Mouse (Mus musculus): ENCODE data around the gene Fmnl3. TPM values are rescaled to one million over a fixed set of nuclear protein-coding genes. Genes with fewer than 3 reads are reported as not detected.

The Fmnl3 gene
- polyA plus RNA-seq, 1 experiment from 2014 or later, result 28.9 TPM

DNA sequence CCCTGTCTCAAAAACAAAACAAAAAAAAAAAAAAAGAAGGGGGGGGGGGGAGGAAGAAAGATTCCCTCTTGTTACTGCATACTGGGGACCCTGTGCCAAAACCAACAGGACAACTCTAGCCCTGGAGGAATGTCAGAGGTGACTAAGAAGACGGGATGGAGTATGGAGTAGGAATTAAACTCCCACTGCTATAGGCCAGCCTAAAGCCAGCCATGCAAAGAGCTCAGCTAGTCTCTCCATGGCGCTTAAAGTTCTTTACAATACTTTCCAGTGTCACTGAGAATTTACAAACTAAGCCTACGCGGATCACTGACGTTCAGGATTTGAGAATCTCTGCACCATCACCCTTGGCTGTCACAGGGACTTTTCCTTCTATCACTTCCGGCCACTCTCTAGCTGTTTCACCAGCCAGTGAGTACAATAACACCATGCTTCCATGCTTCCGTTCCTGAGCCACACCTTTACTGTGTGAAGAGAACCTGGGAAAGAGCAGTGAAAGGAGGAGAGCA is 6.2 kb downstream of the Fmnl3 start:
- Histone ChIP-seq H3K4me1 (peaks cover 26% of the 10 kb centered on the region), H3K27ac (replicated peaks) (no peak overlapping the region), H3K4me2 (replicated peaks) (no peak overlapping the region), H3K9ac (no peak overlapping the region), H3K27me3 (no peaks in the 10 kb centered on the region), H3K4me3 (replicated peaks) (no peak overlapping the region), H3K9me3 (replicated peaks) (no peaks in the 10 kb centered on the region), H3K36me3 (no peaks in the 10 kb centered on the region)
- WGBS, result 64% methylated on average over 7 of the region's 7 CpGs
- ATAC-seq (ENCODE audit: insufficient number of reproducible peaks, low FRiP score, low TSS enrichment, low read depth), result no peak

DNA sequence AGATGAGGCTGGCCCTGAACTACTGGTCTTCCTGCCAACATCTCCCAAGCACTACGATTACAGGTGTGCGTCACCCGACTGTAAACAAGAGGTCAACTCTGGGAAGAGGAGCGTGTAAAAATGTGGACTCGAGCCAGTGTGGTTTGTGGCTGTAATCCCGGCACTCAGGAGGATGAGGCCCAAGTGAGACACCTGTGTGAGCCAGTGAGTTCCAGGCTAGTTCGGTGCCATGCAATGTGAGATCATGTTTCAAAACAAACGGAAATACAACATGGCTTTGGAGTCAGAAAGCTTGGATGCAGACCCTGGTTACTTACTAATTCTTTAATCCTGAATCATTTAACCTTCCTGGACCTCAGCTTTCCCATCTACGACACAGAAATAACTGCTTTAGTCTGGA is 11.3 kb downstream of the Fmnl3 start:
- H3K36me3 ChIP-seq, result no peaks in the 10 kb centered on the region
- ATAC-seq (ENCODE audit: insufficient number of reproducible peaks, low FRiP score, low TSS enrichment, low read depth), result no peak
- peaks cover 21% of the 10 kb centered on the region for H3K4me1 ChIP-seq
- H3K4me2 ChIP-seq (replicated peaks), result no peak overlapping the region
- no peak overlapping the region for H3K27ac ChIP-seq (replicated peaks)
- no peaks in the 10 kb centered on the region for H3K27me3 ChIP-seq
- 61% methylated on average over 9 of the region's 9 CpGs for WGBS
- H3K9ac ChIP-seq, result no peak overlapping the region
- H3K9me3 ChIP-seq (replicated peaks), result no peaks in the 10 kb centered on the region
- H3K4me3 ChIP-seq (replicated peaks), result no peak overlapping the region

DNA sequence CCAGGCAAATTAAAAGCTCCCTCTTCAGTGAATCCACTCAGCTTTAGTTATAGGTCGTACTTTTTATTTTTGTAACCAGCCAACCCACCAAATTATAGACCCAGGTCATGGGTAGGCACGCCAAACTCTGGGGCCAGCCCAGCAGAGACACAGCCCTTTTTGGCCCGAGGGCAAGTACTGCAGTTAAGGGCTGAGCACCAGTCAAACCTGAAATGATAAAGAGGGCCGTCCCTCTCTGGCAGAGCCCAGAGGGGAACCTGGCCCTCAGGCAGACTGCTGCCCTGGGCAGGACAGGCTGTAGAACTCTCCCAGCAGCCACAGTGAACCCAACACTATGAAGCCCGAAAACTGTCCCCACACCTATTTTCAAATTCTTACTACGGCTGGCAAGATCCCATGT is 13.8 kb downstream of the Fmnl3 start:
- Histone ChIP-seq H3K4me1 (peaks cover 22% of the 10 kb centered on the region), H3K4me3 (replicated peaks) (no peak overlapping the region), H3K9ac (no peak overlapping the region), H3K9me3 (replicated peaks) (no peaks in the 10 kb centered on the region), H3K27ac (replicated peaks) (no peak overlapping the region; the same call in 1 of the 2 replicates), H3K4me2 (replicated peaks) (no peak overlapping the region), H3K36me3 (no peaks in the 10 kb centered on the region), H3K27me3 (no peaks in the 10 kb centered on the region)
- 51% methylated on average over 6 of the region's 6 CpGs for WGBS
- ATAC-seq (ENCODE audit: insufficient number of reproducible peaks, low FRiP score, low TSS enrichment, low read depth), result peak; percentile 73

DNA sequence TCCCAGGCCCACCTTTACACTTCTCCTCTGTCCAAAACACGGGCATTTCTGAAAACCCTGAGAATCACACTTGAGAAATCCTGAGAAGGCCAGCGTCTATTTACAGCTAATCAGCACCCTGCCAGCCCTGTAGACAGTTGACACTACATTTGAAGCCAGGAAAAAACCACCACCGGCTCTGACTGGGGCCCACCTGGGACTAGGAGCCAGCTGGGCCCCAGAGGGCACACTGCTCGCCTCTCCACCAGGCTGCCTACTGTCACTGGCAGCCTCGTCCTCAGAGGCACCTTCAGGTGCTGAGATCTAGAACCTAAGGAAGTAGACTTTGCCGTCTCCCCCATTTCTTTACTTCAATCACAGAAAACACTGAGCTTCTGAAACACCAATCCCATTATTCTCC is 14.6 kb downstream of the Fmnl3 start:
- no peak for ATAC-seq (ENCODE audit: insufficient number of reproducible peaks, low FRiP score, low TSS enrichment, low read depth)
- Histone ChIP-seq H3K4me2 (replicated peaks) (no peak overlapping the region), H3K27me3 (no peaks in the 10 kb centered on the region), H3K4me3 (replicated peaks) (no peak overlapping the region), H3K27ac (replicated peaks) (no peak overlapping the region), H3K4me1 (peaks cover 22% of the 10 kb centered on the region), H3K9me3 (replicated peaks) (no peaks in the 10 kb centered on the region), H3K9ac (no peak overlapping the region), H3K36me3 (no peaks in the 10 kb centered on the region)
- 57% methylated on average over 6 of the region's 6 CpGs for WGBS

DNA sequence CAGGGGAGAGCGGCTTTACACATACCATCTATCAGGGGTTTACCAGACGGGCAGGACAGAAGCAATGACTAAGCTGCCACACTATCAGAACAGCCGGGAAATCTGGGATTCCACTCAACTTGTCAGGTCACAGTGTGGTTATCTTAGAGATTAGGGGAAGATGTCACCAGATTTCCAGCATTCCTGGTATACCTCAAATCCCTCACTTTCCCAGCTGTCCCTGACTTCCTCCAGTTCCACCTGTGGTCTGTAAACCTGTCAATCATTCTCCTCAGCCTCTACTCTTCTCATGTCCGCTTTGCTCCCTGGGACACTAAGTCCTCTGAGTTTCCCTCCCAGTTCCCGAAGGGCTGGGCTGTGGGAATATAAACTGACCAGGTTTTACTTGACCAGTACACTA is 18.0 kb downstream of the Fmnl3 start:
- WGBS, result 70% methylated on average over 5 of the region's 5 CpGs

DNA sequence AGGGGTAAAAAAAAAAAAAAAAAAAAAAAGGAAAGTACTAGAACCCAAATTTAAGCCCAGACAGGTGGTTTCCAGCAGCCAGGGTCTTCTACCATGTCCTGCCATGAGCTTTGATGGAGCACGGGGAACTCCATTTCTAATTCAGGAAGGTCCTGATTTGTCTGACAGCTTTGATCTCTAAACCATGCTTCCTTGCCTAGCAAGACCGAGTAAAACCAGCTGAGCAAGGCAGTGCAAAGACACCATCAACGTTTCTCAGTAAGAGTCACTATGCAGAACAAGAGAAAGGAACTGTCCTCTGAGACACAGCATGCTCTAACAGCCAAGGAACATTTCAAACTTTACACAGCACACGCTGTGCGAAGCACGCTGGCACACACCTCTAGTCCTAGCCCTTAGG is 18.7 kb downstream of the Fmnl3 start:
- H3K9ac ChIP-seq, result no peak overlapping the region
- no peaks in the 10 kb centered on the region for H3K9me3 ChIP-seq (replicated peaks)
- H3K4me1 ChIP-seq, result peaks cover 29% of the 10 kb centered on the region
- no peak overlapping the region for H3K4me2 ChIP-seq (replicated peaks)
- H3K27me3 ChIP-seq, result no peaks in the 10 kb centered on the region
- 65% methylated on average over 6 of the region's 6 CpGs for WGBS
- H3K27ac ChIP-seq (replicated peaks), result no peak overlapping the region
- H3K4me3 ChIP-seq (replicated peaks), result no peak overlapping the region
- ATAC-seq (ENCODE audit: insufficient number of reproducible peaks, low FRiP score, low TSS enrichment, low read depth), result no peak
- no peaks in the 10 kb centered on the region for H3K36me3 ChIP-seq

More for the DNA sequence above, 18.0 kb downstream of the Fmnl3 start:
- no peak for ATAC-seq (ENCODE audit: insufficient number of reproducible peaks, low FRiP score, low TSS enrichment, low read depth)
- H3K27ac ChIP-seq (replicated peaks), result no peak overlapping the region
- H3K27me3 ChIP-seq, result no peaks in the 10 kb centered on the region
- H3K36me3 ChIP-seq, result no peaks in the 10 kb centered on the region
- H3K9ac ChIP-seq, result no peak overlapping the region
- no peak overlapping the region for H3K4me3 ChIP-seq (replicated peaks)
- H3K9me3 ChIP-seq (replicated peaks), result no peaks in the 10 kb centered on the region
- no peak overlapping the region for H3K4me2 ChIP-seq (replicated peaks)
- H3K4me1 ChIP-seq, result peaks cover 32% of the 10 kb centered on the region

DNA sequence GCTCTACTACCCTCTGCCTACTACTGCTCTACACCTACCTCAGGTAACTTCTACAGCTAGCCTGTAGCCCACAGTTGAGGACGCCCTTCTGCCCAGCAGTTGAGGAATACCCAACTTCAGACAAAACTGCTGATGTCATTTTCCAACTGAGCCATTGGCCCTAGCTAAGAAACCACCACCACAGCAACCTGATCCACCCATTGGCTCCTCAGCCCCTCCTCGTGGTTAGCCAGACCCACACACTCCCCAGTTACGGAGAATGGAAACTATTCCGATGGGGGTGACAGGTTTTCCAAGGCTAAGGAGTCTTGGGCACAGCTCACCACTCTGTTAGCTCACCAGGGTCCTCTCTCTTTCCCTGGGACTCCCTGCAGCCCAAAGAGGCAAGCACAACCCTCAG is 25.3 kb downstream of the Fmnl3 start:
- Histone ChIP-seq H3K4me3 (replicated peaks) (no peak overlapping the region), H3K27ac (replicated peaks) (peak overlapping the region; percentile 83), H3K9me3 (replicated peaks) (no peaks in the 10 kb centered on the region), H3K4me2 (replicated peaks) (no peak overlapping the region), H3K9ac (no peak overlapping the region), H3K4me1 (peaks cover 65% of the 10 kb centered on the region), H3K27me3 (no peaks in the 10 kb centered on the region), H3K36me3 (no peaks in the 10 kb centered on the region)
- WGBS, result 48% methylated on average over 4 of the region's 4 CpGs
- ATAC-seq (ENCODE audit: insufficient number of reproducible peaks, low FRiP score, low TSS enrichment, low read depth), result peak; percentile 53; the same call in 1 of the 2 replicates

DNA sequence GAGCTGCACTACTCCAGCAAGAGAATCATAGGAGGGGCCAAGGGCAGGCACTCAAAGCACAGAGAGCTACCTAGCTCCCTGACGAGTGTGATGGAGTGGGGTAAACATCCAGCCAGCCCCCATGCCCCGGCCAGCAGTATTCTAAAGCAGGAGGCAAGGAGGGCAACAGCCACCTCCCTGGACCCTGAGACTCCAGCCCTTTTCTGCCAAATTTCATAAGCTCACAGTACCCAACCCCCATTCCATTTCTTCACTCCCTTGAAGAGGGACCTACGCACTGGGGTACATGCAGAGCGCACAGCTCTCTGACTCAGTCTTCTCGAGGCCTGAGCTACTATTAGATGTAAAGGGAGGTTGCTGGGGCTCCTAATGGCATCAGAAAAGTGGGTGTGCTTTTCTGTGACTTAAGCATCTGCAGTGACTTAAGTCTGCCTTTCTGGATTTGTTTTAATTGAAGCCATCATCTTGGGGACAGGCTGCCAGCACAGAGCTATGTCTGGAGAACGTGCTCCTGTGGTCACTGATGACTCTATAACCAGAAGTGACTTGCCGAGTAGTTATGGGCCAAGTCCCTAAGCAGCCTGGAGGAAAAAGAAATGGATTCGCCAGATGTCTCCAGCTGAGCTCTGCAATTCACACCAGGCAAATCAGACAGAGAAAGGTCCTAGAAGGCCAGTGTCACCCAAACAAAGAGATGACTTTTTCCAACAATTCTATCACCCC is 26.0 kb downstream of the Fmnl3 start:
- Histone ChIP-seq H3K9ac (no peak overlapping the region), H3K9me3 (replicated peaks) (no peaks in the 10 kb centered on the region), H3K27ac (replicated peaks) (peak overlapping the region; percentile 83), H3K27me3 (no peaks in the 10 kb centered on the region), H3K4me1 (peaks cover 65% of the 10 kb centered on the region), H3K36me3 (no peaks in the 10 kb centered on the region), H3K4me3 (replicated peaks) (no peak overlapping the region), H3K4me2 (replicated peaks) (0 out of 2 replicates have a peak overlapping the region, but pooled peaks have one; percentile 15)
- WGBS, result 34% methylated on average over 8 of the region's 8 CpGs
- ATAC-seq (ENCODE audit: insufficient number of reproducible peaks, low FRiP score, low TSS enrichment, low read depth), result peak; percentile 56

DNA sequence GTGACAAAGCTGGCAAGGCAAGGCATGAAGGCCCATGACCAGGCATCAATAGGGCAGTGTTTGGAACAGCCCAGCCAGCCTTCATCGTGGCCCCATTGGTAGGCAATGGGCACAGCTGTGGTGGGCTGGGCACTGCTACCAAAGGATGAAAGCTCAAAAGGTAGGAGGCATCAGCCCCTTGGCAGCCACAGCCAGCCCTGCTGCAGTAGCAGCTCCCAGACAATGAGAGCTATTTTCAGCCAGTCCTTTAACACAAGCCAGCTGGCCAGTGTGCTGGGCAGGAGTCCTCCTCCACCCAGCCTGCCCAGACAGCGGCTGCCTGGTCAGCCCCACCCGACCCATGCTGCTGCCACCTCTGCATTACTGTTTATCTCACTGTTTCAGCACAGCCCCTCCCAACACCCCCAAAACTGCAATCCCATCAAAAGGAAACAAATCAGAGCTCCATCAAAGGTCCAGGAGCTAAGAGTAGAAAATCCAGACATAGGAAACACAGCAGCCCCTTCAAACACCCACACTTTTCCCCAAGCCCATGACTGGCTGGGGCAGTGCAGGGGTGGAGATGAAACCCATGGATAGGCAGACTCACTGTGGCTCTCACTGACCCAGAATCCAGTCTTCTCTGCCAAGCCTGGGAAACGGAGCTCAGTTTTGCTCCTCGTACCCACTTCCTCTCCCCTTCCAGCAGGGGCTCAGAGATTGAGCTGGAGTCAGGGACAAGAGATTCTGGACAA is 26.7 kb downstream of the Fmnl3 start:
- Histone ChIP-seq H3K4me1 (peaks cover 67% of the 10 kb centered on the region), H3K4me2 (replicated peaks) (0 out of 2 replicates have a peak overlapping the region, but pooled peaks have one; percentile 15), H3K36me3 (no peaks in the 10 kb centered on the region), H3K9me3 (replicated peaks) (no peaks in the 10 kb centered on the region), H3K27ac (replicated peaks) (peak overlapping the region; percentile 83), H3K9ac (no peak overlapping the region), H3K27me3 (no peaks in the 10 kb centered on the region), H3K4me3 (replicated peaks) (no peak overlapping the region)
- ATAC-seq (ENCODE audit: insufficient number of reproducible peaks, low FRiP score, low TSS enrichment, low read depth), result peak; percentile 61; the same call in 1 of the 2 replicates
- WGBS, result 26% methylated on average over 5 of the region's 5 CpGs

DNA sequence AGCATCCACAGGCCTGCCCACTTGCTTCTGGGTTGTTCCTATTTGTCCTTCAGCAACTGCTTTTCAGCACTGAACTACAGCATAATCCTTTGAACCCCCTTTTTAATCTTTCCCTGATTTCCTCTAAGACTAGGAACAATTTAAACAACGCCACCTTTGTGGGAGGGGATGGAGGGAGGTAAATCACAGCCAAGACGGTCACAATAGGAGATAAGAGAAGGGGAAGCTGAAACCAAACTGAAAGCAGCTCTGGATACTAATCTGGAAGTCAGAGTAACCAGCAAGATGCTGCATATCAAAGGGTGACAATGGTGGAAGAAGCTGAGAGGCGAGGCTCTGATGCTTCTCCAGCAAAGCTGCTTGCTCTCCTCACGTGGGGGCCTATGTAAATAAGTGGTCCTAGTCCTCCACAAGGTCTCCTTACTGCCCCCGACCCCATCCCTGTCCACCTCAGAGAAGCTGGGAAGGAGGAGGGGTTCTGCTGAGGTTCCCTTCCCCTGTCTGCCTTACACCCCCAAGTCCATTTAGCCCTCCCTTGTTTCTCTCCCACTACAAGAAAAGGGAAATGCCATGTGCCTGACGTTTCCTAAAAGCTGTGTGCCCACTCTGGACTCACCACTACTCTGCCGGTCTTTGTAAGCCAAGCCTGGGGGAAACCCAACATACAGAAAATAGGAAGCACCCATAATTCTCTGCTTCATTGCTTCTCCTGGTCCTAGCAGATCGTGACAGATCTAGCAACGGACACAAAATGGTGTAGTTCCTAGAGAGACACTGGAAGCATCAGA is 27.9 kb downstream of the Fmnl3 start:
- WGBS, result 61% methylated on average over 9 of the region's 9 CpGs
- peak overlapping the region; percentile 83 for H3K27ac ChIP-seq (replicated peaks)

DNA sequence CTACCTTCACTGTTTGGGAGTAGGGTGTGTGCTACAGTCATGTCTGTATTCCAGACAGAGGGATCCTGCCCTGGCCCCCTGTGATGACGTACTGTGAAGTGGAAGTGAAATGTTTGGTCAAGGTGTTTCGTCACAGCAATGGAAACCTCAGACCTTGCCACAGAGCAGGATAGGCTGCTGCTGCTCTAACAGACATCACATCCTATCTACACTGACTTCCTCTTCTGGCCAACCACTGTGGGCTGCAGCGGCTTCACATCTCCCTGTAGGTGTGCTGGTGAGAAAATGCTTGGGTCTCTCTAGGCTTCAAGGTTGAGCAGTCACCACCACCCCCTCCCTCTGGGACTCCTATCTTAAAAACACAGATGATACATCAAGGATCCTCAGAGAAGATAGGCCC is 29.2 kb downstream of the Fmnl3 start:
- Histone ChIP-seq H3K4me1 (peaks cover 77% of the 10 kb centered on the region), H3K9ac (no peak overlapping the region), H3K4me2 (replicated peaks) (no peak overlapping the region), H3K9me3 (replicated peaks) (no peaks in the 10 kb centered on the region), H3K27ac (replicated peaks) (no peak overlapping the region), H3K4me3 (replicated peaks) (no peak overlapping the region), H3K36me3 (no peaks in the 10 kb centered on the region), H3K27me3 (no peaks in the 10 kb centered on the region)
- WGBS, result 94% methylated on average over 3 of the region's 3 CpGs
- ATAC-seq (ENCODE audit: insufficient number of reproducible peaks, low FRiP score, low TSS enrichment, low read depth), result no peak

More for the DNA sequence above, 27.9 kb downstream of the Fmnl3 start:
- Histone ChIP-seq H3K4me1 (peaks cover 70% of the 10 kb centered on the region), H3K36me3 (no peaks in the 10 kb centered on the region), H3K4me3 (replicated peaks) (no peak overlapping the region), H3K9ac (no peak overlapping the region), H3K4me2 (replicated peaks) (no peak overlapping the region), H3K27me3 (no peaks in the 10 kb centered on the region), H3K9me3 (replicated peaks) (no peaks in the 10 kb centered on the region)
- ATAC-seq (ENCODE audit: insufficient number of reproducible peaks, low FRiP score, low TSS enrichment, low read depth), result no peak

Data from embryonic facial prominence, embryonic 15.5 days (tissue).